Mouse (Mus musculus): Measurements from ENCODE around the gene Tpd52l2.

Tpd52l2 gene

GRCm38 (mm10) chr2:181537444-181538047, 40.6 kb downstream of the Tpd52l2 start:
- in situ Hi-C loops (cut with MseI, MboI) = no loop called here

- in situ Hi-C loops (cut with MseI, MboI) = no loop called here
Observed at GRCm38 (mm10) chr2:181541761-181542380, 44.9 kb downstream of the Tpd52l2 start.

- in situ Hi-C loops (cut with MseI, MboI) = no loop called here
Observed at GRCm38 (mm10) chr2:181546142-181546541, 49.2 kb downstream of the Tpd52l2 start.

GRCm38 (mm10) chr2:181548227-181548626, 51.3 kb downstream of the Tpd52l2 start:
- in situ Hi-C loops (cut with MseI, MboI) = no loop called here

GRCm38 (mm10) chr2:181548682-181549081, 51.7 kb downstream of the Tpd52l2 start:
- in situ Hi-C loops (cut with MseI, MboI) = no loop called here

GRCm38 (mm10) chr2:181550233-181550632, 53.3 kb downstream of the Tpd52l2 start:
- in situ Hi-C loops (cut with MseI, MboI) = no loop called here

GRCm38 (mm10) chr2:181553772-181554171, 56.8 kb downstream of the Tpd52l2 start:
- in situ Hi-C loops (cut with MseI, MboI) = no loop called here

- in situ Hi-C loops (cut with MseI, MboI) = no loop called here
Observed at GRCm38 (mm10) chr2:181567338-181567737, 70.4 kb downstream of the Tpd52l2 start.

All from mouse trophoblast stem cell (cell line).